Mouse (Mus musculus) erythroblast, embryonic 14.5 days (primary cell): ENCODE results near the gene Dync1i2.

Experiments used
- GATA1 ChIP-seq: IDR thresholded peaks from 2 replicates; pipeline ENCODE4 v1.6.1; 2012; ENCODE audit warnings: low read length, inconsistent platforms, mixed read lengths
- TAL1 ChIP-seq: IDR thresholded peaks from 3 replicates; pipeline ENCODE4 v1.6.1; 2012; ENCODE audit warnings: low read length, inconsistent platforms, mixed read lengths

DNA sequence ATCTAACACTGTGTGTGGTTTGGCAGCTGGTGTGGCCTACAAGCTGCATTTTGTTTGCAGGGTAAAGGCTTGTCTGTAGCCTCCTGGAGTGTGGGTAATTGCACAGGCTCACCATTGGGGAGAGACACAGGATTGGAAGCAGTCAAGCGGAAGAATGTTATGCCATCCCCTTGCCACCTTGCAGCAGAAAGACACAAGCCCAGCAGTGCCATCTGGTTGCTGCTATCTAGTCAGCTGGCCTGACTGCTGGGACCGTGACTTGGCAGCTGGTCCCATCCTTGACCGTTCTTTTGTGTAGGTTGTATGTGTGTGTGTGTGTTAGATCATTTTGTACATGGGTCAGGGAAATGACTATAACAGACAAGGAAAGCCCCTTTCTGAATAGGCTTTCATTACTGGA, 33.9 kb downstream of the Dync1i2 start:
- TF ChIP-seq GATA1, result no peak
- TF ChIP-seq TAL1, result no peak
